Mouse (Mus musculus) v-Abl transformed pro-B cells (cell line): ENCODE measurements around the gene Taar9.
"Not testable (repeated sequence)": the region's sequence is repeated elsewhere in the genome, so short reads cannot be mapped to it uniquely, and the experiment has no call there.

Experiments
- in situ Hi-C, 2 experiments: fragments of 400-800 bp; cut with MboI; formaldehyde crosslinking; loops; one replicate each; pipeline ENCODE4 v1.15.1; 2025; ENCODE audit not compliant: unreplicated experiment in 2 of 2

Taar9 gene

DNA sequence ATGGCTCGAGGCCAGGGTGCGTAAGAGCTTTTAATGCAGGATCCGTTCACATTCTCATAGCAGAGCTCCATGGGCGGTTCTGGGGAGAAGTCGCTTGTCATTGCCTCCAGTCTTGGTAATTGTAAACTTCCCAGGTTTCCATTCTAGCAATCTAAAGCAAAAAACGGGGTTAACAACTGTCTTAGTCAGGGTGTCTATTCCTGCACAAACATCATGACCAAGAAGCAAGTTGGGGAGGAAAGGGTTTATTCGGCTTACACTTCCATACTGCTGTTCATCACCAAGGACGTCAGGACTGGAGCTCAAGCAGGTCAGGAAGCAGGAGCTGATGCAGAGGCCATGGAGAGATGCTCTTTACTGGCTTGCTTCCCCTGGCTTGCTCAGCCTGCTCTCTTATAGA, at the start of gene Taar9:
Taar9 (minus strand) TSS at position 101 of the 400 bp plus-strand sequence.
- in situ Hi-C loops: loop anchor here (25.0 kb wide), 2 partner anchors 178 to 1522 kb away; no protein-coding TSS in a partner anchor

- in situ Hi-C loops: loop anchor here (25.0 kb wide), 4 partner anchors 704 to 1846 kb away; partner anchors contain the start of genes Med23 (in 2 of the 2) and Tbpl1 (in 1 of the 2)
Measured at GRCm38 (mm10) chr10:24158470-24159254, 49.3 kb upstream of the Taar9 start.

DNA sequence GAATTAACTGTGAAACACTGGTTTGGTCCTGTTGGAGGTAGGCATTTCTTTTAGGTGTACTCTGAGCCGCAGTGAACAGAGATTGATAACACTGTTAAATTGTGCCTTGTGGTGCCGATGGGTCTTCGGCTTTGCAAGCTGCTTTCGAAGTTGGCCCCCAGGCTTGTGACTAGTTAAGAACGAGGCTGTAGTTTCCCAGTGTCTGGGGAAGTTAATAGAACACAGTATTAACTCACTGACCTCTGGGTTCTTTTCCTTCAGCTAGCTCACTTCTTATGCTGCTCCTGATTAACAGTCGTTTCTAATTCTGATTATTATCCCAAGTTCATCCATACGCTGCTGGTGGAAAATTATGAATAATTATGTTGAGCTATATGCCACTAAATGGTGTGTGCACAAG, 40.8 kb upstream of the Taar9 start:
- in situ Hi-C loops: loop anchor here (25.0 kb wide), 4 partner anchors 712 to 1838 kb away; partner anchors contain the start of genes Med23 (in 2 of the 2) and Tbpl1 (in 1 of the 2)

- in situ Hi-C loops: no loop called here
Measured at GRCm38 (mm10) chr10:24149135-24149781, 39.9 kb upstream of the Taar9 start, which contains the start of gene Stx7. Gene Stx7 (plus strand): TSS chr10:24149302.

GRCm38 (mm10) chr10:24142735-24143134, 33.4 kb upstream of the Taar9 start:
- in situ Hi-C loops: no loop called here

DNA sequence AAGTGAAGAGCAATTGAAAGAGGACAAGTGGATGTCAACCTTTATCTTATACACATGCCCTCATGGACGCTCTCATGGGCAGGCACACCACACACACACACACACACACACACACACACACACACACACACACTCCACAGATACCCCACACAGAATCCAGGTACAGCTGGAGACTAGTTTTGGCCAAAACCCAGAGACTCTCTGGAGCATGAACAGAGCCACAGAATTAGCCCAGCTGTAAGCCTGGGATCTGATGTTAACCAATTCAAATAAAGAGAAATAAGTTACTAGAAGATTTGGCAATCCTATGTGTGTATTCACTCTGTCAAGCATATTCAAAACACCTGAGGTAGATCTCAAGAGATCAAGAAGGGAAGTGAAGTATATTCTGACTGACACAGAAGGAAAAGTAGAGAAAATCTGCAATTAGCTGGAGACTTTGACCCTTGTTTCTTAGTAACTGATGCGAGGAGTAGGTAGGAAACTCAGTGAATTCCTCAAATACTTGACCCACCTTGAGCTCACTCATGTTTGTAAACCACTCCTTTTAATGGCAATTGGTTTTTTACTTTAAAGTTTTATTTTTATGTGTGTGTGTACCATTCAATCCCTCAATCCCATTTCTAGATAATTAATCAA, 29.4 kb upstream of the Taar9 start:
- in situ Hi-C loops: loop anchor here in 1 of 2 experiments (10.0 kb wide), 1 partner anchor 1024 kb away; no protein-coding TSS in a partner anchor

DNA sequence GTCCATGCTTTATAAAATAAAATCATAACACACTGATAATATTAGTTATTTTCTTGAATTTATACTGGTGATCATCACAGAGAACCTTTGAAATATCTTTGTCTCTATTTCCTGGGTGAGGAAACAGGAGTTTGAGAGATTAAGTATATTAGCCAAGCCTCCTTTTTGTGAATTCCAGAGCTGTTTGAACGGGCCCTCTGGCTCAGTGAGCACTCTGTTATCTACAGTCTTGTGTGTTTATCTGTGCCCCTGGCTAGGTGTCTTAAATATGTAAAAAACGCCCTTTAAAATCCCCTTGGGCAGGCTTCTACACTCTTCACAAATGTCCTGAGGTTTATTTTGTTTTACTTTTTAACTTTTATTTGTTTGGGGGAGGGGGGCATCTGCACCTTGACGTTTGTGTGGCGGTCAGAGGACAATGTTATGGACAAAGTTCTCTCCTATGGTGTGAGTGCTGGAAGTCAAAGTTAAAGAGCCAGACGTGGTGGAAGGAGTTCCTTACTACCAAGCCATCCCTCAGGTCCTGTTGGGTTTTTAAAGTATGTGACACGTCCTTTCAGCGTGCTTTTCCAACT, 24.8 kb upstream of the Taar9 start:
- in situ Hi-C loops: loop anchor here (5.0 to 10.0 kb wide), 3 partner anchors 43 to 1019 kb away; no protein-coding TSS in a partner anchor

- in situ Hi-C loops: loop anchor here (5.0 to 10.0 kb wide), 3 partner anchors 44 to 1018 kb away; no protein-coding TSS in a partner anchor
Measured at GRCm38 (mm10) chr10:24133132-24133531, 23.8 kb upstream of the Taar9 start.

- in situ Hi-C loops: loop anchor here (5.0 to 10.0 kb wide), 3 partner anchors 45 to 1017 kb away; no protein-coding TSS in a partner anchor
Measured at GRCm38 (mm10) chr10:24132273-24132672, 22.9 kb upstream of the Taar9 start.

DNA sequence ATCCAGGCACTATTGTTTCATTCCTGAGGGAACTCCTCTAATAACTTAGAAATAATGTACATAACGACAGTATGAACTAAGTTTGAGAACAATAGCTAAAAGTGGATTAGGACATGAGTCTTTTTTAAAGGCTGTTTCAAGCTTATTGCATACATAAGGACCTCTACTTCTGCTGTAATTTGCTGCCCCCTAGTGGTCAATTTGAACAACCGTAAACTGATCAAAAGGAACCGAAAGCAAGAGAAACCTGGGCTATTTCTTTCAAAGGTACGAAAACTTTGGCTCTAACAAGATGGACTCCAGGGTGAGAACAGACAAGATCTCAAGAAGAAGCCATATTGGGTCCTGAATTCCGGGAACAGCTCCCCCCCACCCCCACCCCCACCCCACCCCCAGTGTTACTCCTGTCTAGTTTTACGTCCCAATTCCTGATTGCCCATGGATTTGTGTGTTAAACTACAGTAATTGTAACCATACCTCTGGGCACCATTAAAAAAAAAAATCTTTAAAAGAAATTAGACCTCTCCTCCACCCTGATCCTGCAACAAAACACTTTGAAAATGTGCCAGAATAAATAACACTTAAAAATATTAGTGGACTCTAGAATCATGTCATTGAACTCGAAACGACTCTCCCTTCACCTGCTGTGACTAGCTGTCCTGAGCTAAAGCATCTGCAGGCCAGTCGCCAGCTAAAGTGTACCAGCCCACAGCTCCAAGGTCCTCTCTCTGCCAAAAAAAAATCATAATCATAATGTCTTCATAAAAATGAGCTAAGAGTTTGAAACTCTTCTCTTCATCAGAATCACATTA, 22.3 kb upstream of the Taar9 start:
- in situ Hi-C loops: loop anchor here (5.0 to 10.0 kb wide), 3 partner anchors 46 to 1017 kb away; no protein-coding TSS in a partner anchor

DNA sequence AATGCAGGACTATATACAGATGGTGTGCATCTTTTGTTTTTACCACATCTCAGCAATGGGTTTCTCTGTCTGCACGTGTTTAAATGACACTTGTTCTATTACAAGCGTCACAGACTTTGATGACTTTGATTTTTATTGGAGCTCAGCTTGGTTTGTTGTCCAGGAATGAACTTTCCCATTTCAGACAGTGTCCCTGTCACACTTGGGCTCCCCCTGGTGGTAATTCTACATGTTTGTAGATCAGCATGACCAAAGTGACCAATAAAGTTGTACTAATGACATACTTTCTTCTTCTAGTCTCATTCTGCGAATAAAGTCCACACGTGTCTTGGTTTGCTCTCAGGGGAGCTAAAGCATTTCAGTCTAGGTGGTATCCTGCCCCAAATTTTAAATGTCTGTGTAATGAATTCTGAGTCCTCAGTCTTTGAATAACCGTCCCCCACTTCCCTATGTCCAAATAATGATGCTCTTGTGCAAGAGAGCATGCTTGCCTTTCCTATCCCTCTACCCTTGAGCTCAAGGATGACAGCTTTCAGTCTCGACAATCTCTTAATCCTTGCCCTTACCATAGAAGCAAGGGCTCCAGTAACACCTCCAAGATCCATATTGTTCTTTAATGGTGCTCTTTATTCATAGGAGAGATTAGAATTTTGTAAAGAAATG, 1.9 kb upstream of the Taar9 start:
- in situ Hi-C loops: loop anchor here (25.0 kb wide), 2 partner anchors 176 to 1524 kb away; no protein-coding TSS in a partner anchor

DNA sequence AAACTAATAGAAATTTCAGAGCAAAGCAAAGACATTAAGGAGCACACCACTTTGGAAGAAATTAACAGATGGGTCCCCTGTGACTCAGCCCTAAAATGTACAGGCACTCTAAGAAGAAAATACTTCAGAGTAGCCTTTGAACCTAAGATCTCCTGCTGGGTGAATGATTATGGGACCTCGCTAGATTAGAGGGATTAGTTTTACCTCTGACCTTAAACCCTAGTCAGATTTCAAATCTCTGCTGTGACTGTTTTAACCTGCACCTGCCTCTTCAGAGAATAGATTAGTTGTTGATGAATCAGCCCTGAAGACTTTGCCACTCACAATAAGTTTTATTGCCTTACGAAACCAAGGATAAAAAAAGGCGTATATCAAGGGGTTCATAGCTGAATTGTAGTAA, 1.1 kb downstream of the Taar9 start:
- in situ Hi-C loops: loop anchor here (25.0 kb wide), 2 partner anchors 179 to 1521 kb away; no protein-coding TSS in a partner anchor

DNA sequence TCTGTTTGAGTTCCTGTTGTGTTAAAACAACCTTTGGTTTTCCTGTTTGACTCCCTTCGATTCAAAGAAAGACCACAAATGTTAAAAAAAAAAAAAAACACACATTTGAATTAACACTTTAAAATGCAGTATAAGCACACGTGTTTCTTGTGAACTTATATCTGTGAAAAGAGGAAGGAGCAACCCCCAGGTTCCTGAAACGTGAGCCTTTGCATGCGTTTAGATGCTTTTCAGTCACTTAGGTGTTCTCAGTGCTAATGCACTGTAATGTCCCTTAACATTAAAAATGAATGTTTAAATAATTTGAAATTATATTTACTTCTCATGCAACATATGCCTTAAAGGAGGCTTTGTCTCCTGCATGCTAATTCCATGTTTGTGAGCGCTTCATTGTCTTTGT, 1.6 kb downstream of the Taar9 start:
- in situ Hi-C loops: loop anchor here (25.0 kb wide), 2 partner anchors 180 to 1520 kb away; no protein-coding TSS in a partner anchor

DNA sequence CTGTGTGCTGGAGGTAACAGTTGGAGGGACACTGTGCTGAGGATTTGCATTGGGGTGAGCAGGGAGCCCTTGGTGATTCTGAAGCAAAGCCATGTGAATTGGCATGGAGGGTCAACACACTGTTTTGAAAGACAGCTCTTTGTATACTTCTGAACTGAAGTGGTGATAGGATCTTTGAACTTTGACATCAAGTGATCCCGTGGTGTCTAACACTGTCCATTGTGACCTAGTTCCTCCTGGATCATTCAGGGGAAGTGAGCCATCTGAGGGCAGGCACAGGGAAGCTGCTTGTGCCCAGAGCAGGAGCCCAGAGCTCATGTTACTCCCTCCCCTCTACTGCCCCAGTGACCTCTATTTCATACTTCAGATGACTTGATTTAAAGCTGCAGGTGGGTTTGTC, 6.0 kb downstream of the Taar9 start:
- in situ Hi-C loops: loop anchor here (25.0 kb wide), 2 partner anchors 184 to 1516 kb away; no protein-coding TSS in a partner anchor

DNA sequence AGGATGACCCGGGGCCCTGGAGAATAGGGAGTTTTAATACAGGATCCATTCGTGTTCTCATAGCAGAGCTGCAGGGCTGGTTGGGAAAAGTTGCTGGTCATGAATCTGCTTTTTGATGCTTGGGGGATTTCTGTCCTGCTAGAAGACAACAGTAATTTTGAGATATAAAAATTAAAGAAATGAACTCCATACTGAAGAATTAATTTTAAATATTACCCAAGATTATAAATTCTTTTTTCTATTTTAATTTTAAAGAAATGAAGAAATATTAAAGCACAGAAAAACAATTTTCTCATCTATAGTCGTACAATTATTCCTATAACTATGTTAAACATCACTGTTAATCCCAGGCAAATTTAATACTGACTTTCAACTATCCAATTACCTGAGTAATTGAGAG, 7.5 kb downstream of the Taar9 start, which contains the start of gene Taar8c:
Taar8c (minus strand) TSS at position 101 of the 400 bp plus-strand sequence.
- in situ Hi-C loops: loop anchor here (25.0 kb wide), 2 partner anchors 185 to 1515 kb away; no protein-coding TSS in a partner anchor

DNA sequence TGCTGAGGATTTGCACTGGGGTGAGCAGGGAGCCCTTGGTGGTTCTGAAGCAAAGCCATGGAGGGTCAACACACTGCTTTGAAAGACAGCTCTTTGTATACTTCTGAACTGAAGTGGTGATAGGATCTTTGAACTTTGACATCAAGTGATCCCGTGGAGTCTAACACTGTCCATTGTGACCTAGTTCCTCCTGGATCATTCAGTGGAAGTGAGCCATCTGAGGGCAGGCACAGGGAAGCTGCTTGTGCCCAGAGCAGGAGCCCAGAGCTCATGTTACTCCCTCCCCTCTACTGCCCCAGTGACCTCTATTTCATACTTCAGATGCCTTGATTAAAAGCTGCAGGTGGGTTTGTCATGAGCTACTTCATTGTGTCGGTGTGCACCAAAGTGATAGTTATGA, 12.3 kb downstream of the Taar9 start:
- in situ Hi-C loops: not testable (repeated sequence)

DNA sequence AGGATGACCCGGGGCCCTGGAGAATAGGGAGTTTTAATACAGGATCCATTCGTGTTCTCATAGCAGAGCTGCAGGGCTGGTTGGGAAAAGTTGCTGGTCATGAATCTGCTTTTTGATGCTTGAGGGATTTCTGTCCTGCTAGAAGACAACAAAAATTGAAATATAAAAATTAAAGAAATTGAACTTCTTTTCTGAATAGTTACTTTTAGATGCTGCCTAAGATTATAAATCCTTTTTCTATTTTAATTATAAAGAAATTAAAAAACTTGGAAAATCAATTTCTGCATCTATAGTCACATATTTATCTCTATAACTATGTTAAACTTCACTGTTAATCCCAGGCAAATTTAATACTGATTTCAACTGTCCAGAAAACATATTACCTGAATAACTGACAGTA, 17.1 kb downstream of the Taar9 start, which contains the start of gene Taar8b:
Taar8b (minus strand) TSS at position 101 of the 400 bp plus-strand sequence.
- in situ Hi-C loops: no loop called here

DNA sequence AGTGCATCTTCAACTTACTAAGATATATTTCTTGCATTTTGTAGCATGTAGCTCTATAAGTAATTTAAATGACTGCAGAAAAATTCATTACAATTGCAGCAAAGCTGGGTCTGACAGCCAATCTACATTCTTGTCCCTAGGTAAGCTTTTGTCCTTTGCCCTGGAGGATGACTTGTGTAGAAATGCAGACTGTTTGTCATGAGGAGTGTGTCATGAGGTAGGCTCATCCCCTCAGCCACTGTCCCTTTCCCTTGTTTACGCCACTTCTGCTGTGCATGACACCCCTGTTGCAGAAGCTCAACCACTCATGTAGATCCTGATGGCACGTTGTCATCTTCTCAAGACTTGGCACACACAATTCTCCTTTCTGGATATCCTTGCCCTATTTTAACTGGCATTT, 22.2 kb downstream of the Taar9 start:
- in situ Hi-C loops: no loop called here
